Mouse (Mus musculus): ENCODE results near the gene Ctns.

DNA sequence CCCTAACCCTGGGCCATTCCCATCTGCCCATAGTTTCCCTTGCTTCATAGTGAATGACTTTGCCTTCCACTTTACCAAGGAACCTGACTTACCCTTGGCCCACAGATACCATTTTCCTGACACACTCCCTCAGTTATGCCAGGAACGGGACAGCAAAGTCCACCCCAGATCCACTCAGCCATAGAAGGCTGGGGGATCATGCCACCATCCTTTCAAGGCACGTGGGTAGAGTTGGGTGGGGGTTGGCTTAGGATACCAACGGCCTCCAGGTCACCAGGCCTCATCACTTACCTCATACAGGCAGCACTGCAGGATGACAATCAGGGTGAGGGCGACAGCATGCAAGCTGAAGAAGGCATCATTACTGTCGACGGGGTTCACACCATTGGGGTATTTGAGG lies 11.6 kb downstream of the Ctns start:
- TF ChIP-seq CTCF (IDR thresholded peaks at IDR 0.05; ENCODE audit: extremely low read depth, insufficient read depth, low read length) (no peak), POLR2A (IDR thresholded peaks at IDR 0.05; ENCODE audit: extremely low read depth, insufficient read depth, low read length) (no peak)
